Mouse (Mus musculus) urinary bladder, postnatal 10 days (tissue): ENCODE measurements around the gene Rcan3.

Source experiments
- DNase-seq: peaks from one replicate; pipeline ENCODE4 v3.0.0; 2022; ENCODE audit warnings: low spot score

The Rcan3 gene

GRCm38 (mm10) chr4:135433443-135434394 is at the start of gene Rcan3:
Gene Rcan3 (minus strand): TSS chr4:135433853.
- no peak for DNase-seq

GRCm38 (mm10) chr4:135480370-135480769 is 46.7 kb upstream of the Rcan3 start:
- no peak for DNase-seq

GRCm38 (mm10) chr4:135477851-135478250 is 44.2 kb upstream of the Rcan3 start:
- no peak for DNase-seq

- DNase-seq, result no peak
Observed at GRCm38 (mm10) chr4:135463406-135463805, 29.8 kb upstream of the Rcan3 start.

GRCm38 (mm10) chr4:135453572-135453971 is 19.9 kb upstream of the Rcan3 start:
- no peak for DNase-seq

- no peak for DNase-seq
Observed at GRCm38 (mm10) chr4:135453164-135453563, 19.5 kb upstream of the Rcan3 start.

GRCm38 (mm10) chr4:135451360-135452015 is 17.8 kb upstream of the Rcan3 start:
- no peak for DNase-seq

GRCm38 (mm10) chr4:135442473-135442872 is 8.8 kb upstream of the Rcan3 start:
- no peak for DNase-seq

- no peak for DNase-seq
Observed at GRCm38 (mm10) chr4:135439904-135440522, 6.4 kb upstream of the Rcan3 start.

- no peak for DNase-seq
Observed at GRCm38 (mm10) chr4:135439188-135439647, 5.6 kb upstream of the Rcan3 start.

- DNase-seq, result no peak
Observed at GRCm38 (mm10) chr4:135437924-135438323, 4.3 kb upstream of the Rcan3 start.

- no peak for DNase-seq
Observed at GRCm38 (mm10) chr4:135436291-135436690, 2.6 kb upstream of the Rcan3 start.

GRCm38 (mm10) chr4:135434395-135434789 is 739 bp upstream of the Rcan3 start:
- no peak for DNase-seq

GRCm38 (mm10) chr4:135433086-135433442 is 589 bp downstream of the Rcan3 start:
- DNase-seq, result no peak

- no peak for DNase-seq
Observed at GRCm38 (mm10) chr4:135429990-135430760, 3.5 kb downstream of the Rcan3 start.

- DNase-seq, result no peak
Observed at GRCm38 (mm10) chr4:135429383-135429782, 4.3 kb downstream of the Rcan3 start.

GRCm38 (mm10) chr4:135426587-135426986 is 7.1 kb downstream of the Rcan3 start:
- no peak for DNase-seq

- no peak for DNase-seq
Observed at GRCm38 (mm10) chr4:135425625-135426024, 8.0 kb downstream of the Rcan3 start.

- DNase-seq, result no peak
Observed at GRCm38 (mm10) chr4:135420961-135421360, 12.7 kb downstream of the Rcan3 start.

GRCm38 (mm10) chr4:135420416-135420815 is 13.2 kb downstream of the Rcan3 start:
- no peak for DNase-seq

GRCm38 (mm10) chr4:135419996-135420395 is 13.7 kb downstream of the Rcan3 start:
- DNase-seq, result no peak

GRCm38 (mm10) chr4:135416367-135416766 is 17.3 kb downstream of the Rcan3 start:
- DNase-seq, result no peak
